Comparison of ENCODE assay signal across 13 mouse cellular contexts in genomic region chr1:153016465-153017163, GRCm38 (mm10).
DNase-seq lines count a peak whose midpoint lies in the region; ATAC-seq and TF ChIP-seq lines count a peak whose summit lies in the region.
"Had no signal": no experiment of that assay in that cellular context is flagged by ENCODE, and none has a peak within 500 bp of the region (broad histone marks: within the 10 kb centered on the region; RNA-seq: fewer than 3 reads in every experiment).

No protein-coding gene starts in this region.

- WGBS in midbrain, embryonic 10.5 days: 72% methylated on average over 11 of the region's 11 CpGs
- WGBS in midbrain, embryonic 11.5 days: 71% methylated on average over 11 of the region's 11 CpGs
- 57% methylated on average over 11 of the region's 11 CpGs for WGBS in stomach, embryonic 16.5 days

- H3K4me2 ChIP-seq in midbrain, embryonic 11.5 days: no peak overlapping the region
- H3K4me2 ChIP-seq in stomach, embryonic 16.5 days (ENCODE audit: low read depth, low read length): no peak overlapping the region
- H3K4me2 ChIP-seq: embryonic facial prominence, embryonic 15.5 days; heart, embryonic 12.5 days; limb, embryonic 12.5 days; midbrain, embryonic 12.5 days had no signal

- TF ChIP-seq POLR2A in embryonic fibroblast, embryonic 13.5 days (IDR thresholded peaks at IDR 0.05; ENCODE audit: low read depth, low read length): no peak

- H3K4me1 ChIP-seq in midbrain, embryonic 10.5 days: peaks cover 40% of the 10 kb centered on the region
- H3K4me1 ChIP-seq in midbrain, embryonic 11.5 days (ENCODE audit: control insufficient read depth, insufficient read depth, low read length): peaks cover 20% of the 10 kb centered on the region
- H3K4me1 ChIP-seq in embryonic fibroblast, embryonic 13.5 days (ENCODE audit: control insufficient read depth, insufficient read depth, low read length): no peaks in the 10 kb centered on the region
- H3K4me1 ChIP-seq in stomach, embryonic 16.5 days (ENCODE audit: control insufficient read depth, insufficient read depth, low read length): peaks cover 15% of the 10 kb centered on the region

- DNase-seq in gastrocnemius, postnatal 14 days: peak; percentile 27
- no peak for DNase-seq in gastrocnemius, postnatal 10 days
- DNase-seq in midbrain, embryonic 10.5 days (ENCODE audit: low spot score): no peak
- no peak for DNase-seq in midbrain, embryonic 11.5 days (ENCODE audit: low spot score, missing footprints)
- no peak for DNase-seq in urinary bladder, postnatal 25 days (ENCODE audit: low spot score)
- DNase-seq: right cerebral cortex, adult 18-20 months; thymus, adult 2 months had no signal

- no peaks in the 10 kb centered on the region for H3K9me3 ChIP-seq in midbrain, embryonic 10.5 days (replicated peaks)
- no peaks in the 10 kb centered on the region for H3K9me3 ChIP-seq in midbrain, embryonic 11.5 days (ENCODE audit: control insufficient read depth, low read length)
- no peaks in the 10 kb centered on the region for H3K9me3 ChIP-seq in stomach, embryonic 16.5 days (replicated peaks; ENCODE audit: control insufficient read depth, low read length)
- H3K9me3 ChIP-seq: embryonic facial prominence, embryonic 15.5 days; heart, embryonic 12.5 days; limb, embryonic 12.5 days; midbrain, embryonic 12.5 days had no signal

- no peak overlapping the region for H3K4me3 ChIP-seq in midbrain, embryonic 10.5 days
- H3K4me3 ChIP-seq in midbrain, embryonic 11.5 days (ENCODE audit: low read depth, low read length): no peak overlapping the region
- no peak overlapping the region for H3K4me3 ChIP-seq in embryonic fibroblast, embryonic 13.5 days (ENCODE audit: insufficient read depth, low read length)
- H3K4me3 ChIP-seq in stomach, embryonic 16.5 days (replicated peaks; ENCODE audit: low read length): no peak overlapping the region
- H3K4me3 ChIP-seq: embryonic facial prominence, embryonic 15.5 days; heart, embryonic 12.5 days; limb, embryonic 12.5 days; midbrain, embryonic 12.5 days had no signal

- intact Hi-C loops in gastrocnemius, postnatal 14 days (cut with DNase I; ENCODE audit: low total_unique reads): no loop called here

- H3K27me3 ChIP-seq in midbrain, embryonic 10.5 days (ENCODE audit: low read depth, poor library complexity, severe bottlenecking): peaks cover 32% of the 10 kb centered on the region
- peaks cover 7% of the 10 kb centered on the region; the same call in 1 of the 2 replicates for H3K27me3 ChIP-seq in midbrain, embryonic 11.5 days (ENCODE audit: control insufficient read depth, insufficient read depth, low read length)
- H3K27me3 ChIP-seq in stomach, embryonic 16.5 days (ENCODE audit: control insufficient read depth, insufficient read depth, low read length): no peaks in the 10 kb centered on the region
- H3K27me3 ChIP-seq: embryonic facial prominence, embryonic 15.5 days; heart, embryonic 12.5 days; limb, embryonic 12.5 days had no signal

- no peak overlapping the region for H3K9ac ChIP-seq in midbrain, embryonic 11.5 days (ENCODE audit: low read length)
- 0 out of 2 replicates have a peak overlapping the region, but pooled peaks have one; percentile 1 for H3K9ac ChIP-seq in stomach, embryonic 16.5 days (ENCODE audit: low read length)
- H3K9ac ChIP-seq: embryonic facial prominence, embryonic 15.5 days; heart, embryonic 12.5 days; limb, embryonic 12.5 days; midbrain, embryonic 12.5 days had no signal

- no peak for ATAC-seq in midbrain, embryonic 11.5 days (ENCODE audit: low FRiP score)
- ATAC-seq in stomach, embryonic 16.5 days (ENCODE audit: insufficient read depth, low FRiP score): no peak

- H3K27ac ChIP-seq in midbrain, embryonic 10.5 days (replicated peaks): peak overlapping the region; percentile 42; the same call in 1 of the 2 replicates
- no peak overlapping the region for H3K27ac ChIP-seq in midbrain, embryonic 11.5 days (ENCODE audit: low read depth, low read length)
- H3K27ac ChIP-seq in embryonic fibroblast, embryonic 13.5 days (ENCODE audit: insufficient read depth, low read length): peak overlapping the region; percentile 91
- H3K27ac ChIP-seq in stomach, embryonic 16.5 days (ENCODE audit: low read length): 0 out of 2 replicates have a peak overlapping the region, but pooled peaks have one; percentile 32
- H3K27ac ChIP-seq: embryonic facial prominence, embryonic 15.5 days; limb, embryonic 12.5 days; midbrain, embryonic 12.5 days had no signal

- H3K36me3 ChIP-seq in midbrain, embryonic 10.5 days: no peaks in the 10 kb centered on the region
- H3K36me3 ChIP-seq in midbrain, embryonic 11.5 days (ENCODE audit: control insufficient read depth, insufficient read depth, low read length): no peaks in the 10 kb centered on the region
- H3K36me3 ChIP-seq in stomach, embryonic 16.5 days (ENCODE audit: control insufficient read depth, insufficient read depth, low read length): no peaks in the 10 kb centered on the region
- H3K36me3 ChIP-seq: embryonic facial prominence, embryonic 15.5 days; heart, embryonic 12.5 days; limb, embryonic 12.5 days; midbrain, embryonic 12.5 days had no signal

- no peak for TF ChIP-seq CTCF in embryonic fibroblast, embryonic 13.5 days (IDR thresholded peaks at IDR 0.05; ENCODE audit: borderline replicate concordance, insufficient read depth, low read length)
